Mouse (Mus musculus) myocyte (in vitro differentiated cells): Measurements from ENCODE around the gene Sall2. TPM values are rescaled to one million over a fixed set of nuclear protein-coding genes. Genes with fewer than 3 reads are reported as not detected.
A peak's percentile ranks its signal among the peaks of the same experiment; 100 is the strongest.

Source experiments
- H3K27me3 ChIP-seq: one replicate; pipeline ENCODE4 v1.6.1; 2011; ENCODE audit not compliant: control insufficient read depth, insufficient read depth, insufficient read length
- H3K36me3 ChIP-seq: one replicate; pipeline ENCODE4 v1.6.1; 2011; ENCODE audit not compliant: control insufficient read depth, insufficient read depth
- H3K4me2 ChIP-seq: one replicate; pipeline ENCODE4 v1.6.1; 2011; ENCODE audit warnings: low read depth, control low read depth
- H3K4me3 ChIP-seq: one replicate; pipeline ENCODE4 v1.5.1; 2011; ENCODE audit warnings: mild to moderate bottlenecking, control low read depth, moderate library complexity
- H3K79me2 ChIP-seq: one replicate; pipeline ENCODE4 v1.6.1; 2011; ENCODE audit not compliant: control insufficient read depth, insufficient read depth
- H3ac ChIP-seq: one replicate; pipeline ENCODE4 v1.6.1; 2011; ENCODE audit not compliant: control insufficient read depth, insufficient read length
- CEBPB ChIP-seq: IDR thresholded peaks from 2 replicates; pipeline ENCODE4 v1.6.1; 2011; ENCODE audit warnings: mild to moderate bottlenecking, moderate library complexity; ENCODE audit not compliant: poor library complexity, insufficient read depth, severe bottlenecking
- E2F4 ChIP-seq: IDR thresholded peaks from one replicate; pipeline ENCODE4 v1.6.1; 2011; ENCODE audit warnings: mild to moderate bottlenecking, control low read depth, moderate library complexity; ENCODE audit not compliant: insufficient read depth
- MAX ChIP-seq: IDR thresholded peaks from one replicate; pipeline ENCODE4 v1.6.1; 2011; ENCODE audit warnings: low read depth, mild to moderate bottlenecking, control low read depth
- MYOD1 ChIP-seq, 3 experiments: IDR thresholded peaks; one replicate each; pipeline ENCODE4 v1.6.1; 2011; ENCODE audit warnings: control low read depth in 2 of 3, low read depth in 2 of 3, mild to moderate bottlenecking in 2 of 3, moderate library complexity in 1 of 3; ENCODE audit not compliant: insufficient read length in 2 of 3, control insufficient read depth in 1 of 3
- MYOG ChIP-seq, 3 experiments: IDR thresholded peaks; one replicate each; pipeline ENCODE4 v1.6.1; 2011; ENCODE audit warnings: control low read depth in 2 of 3, low read depth in 2 of 3, mild to moderate bottlenecking in 2 of 3; ENCODE audit not compliant: insufficient read length in 2 of 3, control insufficient read depth in 1 of 3, insufficient read depth in 1 of 3
- POLR2A ChIP-seq: IDR thresholded peaks from one replicate; pipeline ENCODE4 v1.6.1; 2011; ENCODE audit warnings: low read depth, mild to moderate bottlenecking, control low read depth, moderate library complexity; ENCODE audit not compliant: insufficient read length
- POLR2AphosphoS2 ChIP-seq: IDR thresholded peaks from one replicate; pipeline ENCODE4 v1.6.1; 2011; ENCODE audit warnings: low read depth, control low read depth; ENCODE audit not compliant: insufficient read length
- REST ChIP-seq: IDR thresholded peaks from one replicate; pipeline ENCODE4 v1.6.1; 2011; ENCODE audit warnings: mild to moderate bottlenecking, control low read depth, moderate library complexity; ENCODE audit not compliant: insufficient read depth, insufficient read length
- SRF ChIP-seq: IDR thresholded peaks from one replicate; pipeline ENCODE4 v1.6.1; 2011; ENCODE audit warnings: low read depth; ENCODE audit not compliant: control insufficient read depth, insufficient read length
- TCF12 ChIP-seq: IDR thresholded peaks from one replicate; pipeline ENCODE4 v1.6.1; 2011; ENCODE audit warnings: mild to moderate bottlenecking, control low read depth; ENCODE audit not compliant: poor library complexity, insufficient read depth, severe bottlenecking
- TCF3 ChIP-seq: IDR thresholded peaks from one replicate; pipeline ENCODE4 v1.6.1; 2011; ENCODE audit warnings: low read depth, control low read depth; ENCODE audit not compliant: insufficient read length
- USF1 ChIP-seq: IDR thresholded peaks from one replicate; pipeline ENCODE4 v1.6.1; 2011; ENCODE audit warnings: low read depth, mild to moderate bottlenecking, control low read depth, moderate library complexity
- polyA plus RNA-seq: library from polyadenylated mRNA; unstranded; fragments of >200 nt; fragmentation: generic; extraction: Trizol; gene quantifications from one replicate; pipeline ENCODE4 v1.2.1, GENCODE M21; 2012; ENCODE audit warnings: missing spikeins

Gene Sall2
- polyA plus RNA-seq, 1 experiment = 3.5 TPM

GRCm38 (mm10) chr14:52295558-52296264, 32.9 kb downstream of the Sall2 start:
- H3K36me3 ChIP-seq = peaks cover 52% of the 10 kb centered on the region
- no peaks in the 10 kb centered on the region for H3K27me3 ChIP-seq
- no peaks in the 10 kb centered on the region for H3K79me2 ChIP-seq
- H3ac ChIP-seq = no peak overlapping the region
- no peak for TF ChIP-seq MAX
- no peak for TF ChIP-seq CEBPB
- no peak for TF ChIP-seq MYOG (IDR thresholded peaks at IDR 0.05; ENCODE audit: control insufficient read depth in 1 of 3, insufficient read depth in 1 of 3, insufficient read length in 2 of 3, low read depth in 2 of 3)
- TF ChIP-seq SRF = no peak
- TF ChIP-seq POLR2A = no peak
- no peak for TF ChIP-seq POLR2AphosphoS2
- TF ChIP-seq TCF3 = no peak
- no peak for TF ChIP-seq TCF12
- TF ChIP-seq E2F4 = no peak
- TF ChIP-seq REST = no peak
- TF ChIP-seq USF1 = no peak
- TF ChIP-seq MYOD1 (IDR thresholded peaks at IDR 0.05; ENCODE audit: control insufficient read depth in 1 of 3, insufficient read length in 2 of 3, low read depth in 2 of 3) = no peak
- H3K4me3 ChIP-seq = no peak overlapping the region
- H3K4me2 ChIP-seq = no peak overlapping the region

- Histone ChIP-seq H3K4me3 (no peak overlapping the region), H3K27me3 (no peaks in the 10 kb centered on the region), H3K79me2 (peaks cover 50% of the 10 kb centered on the region), H3ac (no peak overlapping the region), H3K36me3 (peaks cover 22% of the 10 kb centered on the region), H3K4me2 (no peak overlapping the region)
- TF ChIP-seq POLR2AphosphoS2 = no peak
These were observed 44.4 kb downstream of the Sall2 start for GRCm38 (mm10) chr14:52284191-52284590.

GRCm38 (mm10) chr14:52283629-52284028, 44.9 kb downstream of the Sall2 start:
- TF ChIP-seq SRF (no peak), REST (no peak), USF1 (no peak), POLR2A (no peak), E2F4 (no peak), CEBPB (no peak), TCF12 (no peak), TCF3 (no peak), MYOD1 (IDR thresholded peaks at IDR 0.05; ENCODE audit: control insufficient read depth in 1 of 3, insufficient read length in 2 of 3, low read depth in 2 of 3) (no peak)
- H3K4me3 ChIP-seq = no peak overlapping the region
- H3K4me2 ChIP-seq = no peak overlapping the region
- H3K79me2 ChIP-seq = peaks cover 50% of the 10 kb centered on the region
- peaks cover 22% of the 10 kb centered on the region for H3K36me3 ChIP-seq
- H3ac ChIP-seq = no peak overlapping the region
- H3K27me3 ChIP-seq = no peaks in the 10 kb centered on the region

GRCm38 (mm10) chr14:52279747-52280120, 48.8 kb downstream of the Sall2 start:
- Histone ChIP-seq H3K4me3 (peak overlapping the region; percentile 85), H3K4me2 (peak overlapping the region; percentile 88), H3ac (peak overlapping the region; percentile 39), H3K27me3 (no peaks in the 10 kb centered on the region), H3K79me2 (peaks cover 50% of the 10 kb centered on the region), H3K36me3 (peaks cover 9% of the 10 kb centered on the region)
- TF ChIP-seq MYOG (IDR thresholded peaks at IDR 0.05; ENCODE audit: control insufficient read depth in 1 of 3, insufficient read depth in 1 of 3, insufficient read length in 2 of 3, low read depth in 2 of 3) = no peak
- no peak for TF ChIP-seq POLR2A
- TF ChIP-seq MAX = no peak
- no peak for TF ChIP-seq E2F4
- no peak for TF ChIP-seq TCF3
- no peak for TF ChIP-seq SRF
- TF ChIP-seq CEBPB = no peak
- TF ChIP-seq POLR2AphosphoS2 = no peak
- no peak for TF ChIP-seq TCF12
- no peak for TF ChIP-seq USF1
- no peak for TF ChIP-seq MYOD1 (IDR thresholded peaks at IDR 0.05; ENCODE audit: control insufficient read depth in 1 of 3, insufficient read length in 2 of 3, low read depth in 2 of 3)

GRCm38 (mm10) chr14:52278932-52279746, 49.4 kb downstream of the Sall2 start, which contains the start of the genes Tox4 and Rab2b:
TSS of gene Tox4 (plus strand) at chr14:52279146.
TSS of gene Rab2b (minus strand) at chr14:52279545.
- H3K36me3 ChIP-seq = peaks cover 9% of the 10 kb centered on the region
- H3K4me3 ChIP-seq = peak within 1 kb of the TSS; percentile 85
- TF ChIP-seq SRF (peak; percentile 75), MYOG (IDR thresholded peaks at IDR 0.05; ENCODE audit: control insufficient read depth in 1 of 3, insufficient read depth in 1 of 3, insufficient read length in 2 of 3, low read depth in 2 of 3) (peak in 2 of 3 experiments; percentile 24 to 70), POLR2AphosphoS2 (peak; percentile 95), MYOD1 (IDR thresholded peaks at IDR 0.05; ENCODE audit: control insufficient read depth in 1 of 3, insufficient read length in 2 of 3, low read depth in 2 of 3) (peak in 2 of 3 experiments; percentile 18 to 19), POLR2A (peak; percentile 94), MAX (no peak)
- peak within 1 kb of the TSS; percentile 39 for H3ac ChIP-seq
- no peaks in the 10 kb centered on the region for H3K27me3 ChIP-seq
- peak within 1 kb of the TSS; percentile 88 for H3K4me2 ChIP-seq
- peaks cover 45% of the 10 kb centered on the region for H3K79me2 ChIP-seq
